Mouse (Mus musculus) spleen, adult 18-20 months (tissue): ENCODE results near the gene Zdhhc18.

ENCODE experiments used
- DNase-seq, 2 experiments: peaks; one replicate each; pipeline ENCODE4 v3.0.0; 2022; ENCODE audit warnings: mixed read lengths in 2 of 2

Gene Zdhhc18

GRCm38 (mm10) chr4:133649989-133650699 is at the start of gene Zdhhc18:
Gene Zdhhc18 (minus strand): TSS chr4:133650154.
- peak; percentile 73 to 86 for DNase-seq

DNA sequence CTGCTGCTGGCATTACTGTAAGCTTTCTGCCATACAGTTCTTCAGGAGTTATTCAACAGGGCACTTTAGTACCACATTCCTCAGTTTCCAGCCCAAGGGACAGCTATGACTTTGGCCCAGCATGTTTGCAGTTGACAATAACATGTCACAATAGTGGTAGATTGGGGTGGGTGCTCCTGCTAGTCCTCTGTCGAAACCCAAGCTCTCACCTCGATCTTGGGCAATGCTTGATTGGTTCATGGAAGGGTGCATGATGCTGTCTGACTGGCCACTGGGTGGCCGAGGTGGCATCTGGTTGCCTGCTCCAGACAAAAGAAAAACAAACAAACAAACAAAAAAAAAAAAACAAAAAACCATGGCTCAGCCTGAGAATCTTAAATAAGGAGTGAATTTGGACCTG is 45.4 kb upstream of the Zdhhc18 start:
- no peak for DNase-seq

GRCm38 (mm10) chr4:133690252-133690651 is 40.3 kb upstream of the Zdhhc18 start:
- no peak for DNase-seq

DNA sequence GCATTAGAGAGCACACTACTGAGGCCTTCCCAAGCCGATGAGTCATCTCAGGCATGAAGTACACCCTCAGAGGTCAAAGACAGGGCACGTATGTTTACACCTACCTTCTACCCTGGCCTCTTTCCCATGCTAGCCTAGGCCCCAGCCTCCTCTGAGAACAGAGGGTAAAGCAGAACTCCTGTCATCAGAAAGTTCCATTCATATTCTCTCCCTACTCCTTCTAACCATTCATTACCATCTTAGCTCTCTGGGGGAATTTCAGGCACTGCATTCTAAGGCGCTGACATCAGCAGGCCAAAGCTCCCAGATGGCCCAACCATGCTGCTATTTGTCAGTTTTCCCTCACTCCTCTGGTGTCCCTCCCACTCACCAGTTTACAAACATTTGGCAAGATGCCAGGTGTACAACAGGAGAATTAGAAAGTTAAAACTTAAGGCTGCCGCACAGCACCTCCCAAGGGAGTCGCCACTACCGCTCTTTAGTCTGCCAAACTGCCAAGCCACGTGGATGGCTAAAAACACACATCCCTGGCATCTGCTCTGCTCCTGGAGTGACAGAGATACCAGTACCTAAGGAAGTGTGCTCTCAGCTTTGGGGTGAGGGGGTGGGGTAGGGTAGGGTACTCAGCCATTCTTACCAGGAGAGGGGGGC is 38.6 kb upstream of the Zdhhc18 start:
- DNase-seq = no peak

DNA sequence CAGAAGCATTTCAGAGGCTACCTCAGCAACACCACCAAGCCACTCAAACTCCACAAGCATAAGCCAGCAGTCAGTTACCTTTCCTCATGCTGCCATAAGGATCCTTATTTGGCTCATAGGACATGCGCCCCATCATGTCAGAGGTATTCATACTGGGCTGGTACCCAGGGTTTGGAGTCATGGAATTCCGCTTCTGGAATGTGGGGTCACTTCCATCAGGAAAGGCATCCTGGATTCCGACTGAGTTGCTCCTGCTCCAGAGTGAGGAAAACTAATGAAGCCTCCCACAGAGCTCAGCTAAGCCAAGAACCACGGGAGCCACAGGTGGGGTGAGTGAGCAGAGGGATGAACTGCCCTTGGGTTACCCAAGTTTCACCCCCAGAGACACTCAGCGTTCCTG is 37.2 kb upstream of the Zdhhc18 start:
- no peak for DNase-seq

DNA sequence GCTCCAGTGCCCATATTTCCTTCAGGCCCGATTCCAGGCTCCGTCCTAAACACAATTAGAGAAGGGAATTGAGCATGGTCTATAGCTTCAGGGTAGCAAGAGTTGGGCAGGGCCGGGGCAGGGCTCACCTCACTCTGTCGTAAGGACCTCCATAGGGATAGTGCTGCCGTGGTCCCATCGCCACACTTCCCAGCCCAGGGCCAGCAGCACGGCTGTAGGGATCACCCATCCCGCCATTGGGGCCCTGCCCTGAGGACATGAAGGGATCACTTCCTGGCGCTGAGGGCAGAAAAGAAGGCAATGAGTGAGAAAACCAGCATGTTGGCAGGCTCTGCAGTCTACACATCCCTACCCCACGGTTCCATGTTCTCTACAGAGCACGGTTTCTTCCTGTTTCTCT is 36.6 kb upstream of the Zdhhc18 start:
- DNase-seq = no peak

DNA sequence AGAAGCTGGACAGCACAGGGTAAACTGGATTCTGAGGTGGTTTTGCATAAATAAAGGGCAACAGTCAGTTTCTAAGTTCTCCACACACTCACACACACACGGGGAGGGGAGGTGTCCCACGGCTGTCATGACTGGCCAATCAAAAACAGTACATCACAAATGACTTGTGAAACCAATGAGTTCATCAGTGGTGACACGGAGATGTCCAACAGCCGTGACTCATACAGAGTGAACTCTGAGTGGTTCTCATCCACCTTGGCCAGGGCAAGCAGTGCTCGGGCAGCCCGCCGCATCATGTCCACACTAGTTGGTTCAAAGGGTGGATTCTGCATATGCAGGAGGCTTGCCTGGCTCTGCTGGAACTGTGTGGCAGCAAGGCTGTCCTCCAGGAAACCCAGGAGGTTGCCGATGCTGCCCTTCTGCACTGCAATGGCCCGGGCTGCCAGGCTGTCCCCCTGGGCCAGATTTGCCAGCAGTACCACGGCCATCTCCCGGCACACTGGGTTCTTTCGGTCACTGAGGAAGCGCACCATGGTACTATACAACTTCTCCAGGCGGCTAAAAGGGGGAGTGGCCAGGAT is 30.3 kb upstream of the Zdhhc18 start:
- DNase-seq = no peak

GRCm38 (mm10) chr4:133679629-133680028 is 29.7 kb upstream of the Zdhhc18 start:
- peak in 1 of 2 experiments; percentile 37 for DNase-seq

DNA sequence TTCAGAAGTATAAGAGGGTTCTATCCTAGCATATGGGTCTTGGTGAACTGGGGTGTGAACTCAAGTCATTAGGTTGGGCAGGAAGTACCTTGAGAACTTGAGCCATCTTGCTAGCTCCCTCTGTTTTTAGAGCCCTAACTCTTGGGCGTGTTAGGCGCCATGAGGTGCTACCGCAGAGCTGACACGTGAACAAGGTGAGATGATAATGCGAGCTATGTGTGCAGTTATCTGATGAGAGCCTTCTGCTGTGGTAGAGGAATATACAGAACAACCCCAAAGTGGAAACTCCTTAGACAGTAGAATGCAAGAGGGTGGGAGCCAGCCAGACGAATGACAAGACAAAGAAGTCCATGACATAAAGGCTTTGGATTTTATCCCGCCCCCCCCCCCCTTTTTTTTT is 27.3 kb upstream of the Zdhhc18 start:
- DNase-seq = no peak

GRCm38 (mm10) chr4:133676189-133676588 is 26.2 kb upstream of the Zdhhc18 start:
- DNase-seq = no peak

DNA sequence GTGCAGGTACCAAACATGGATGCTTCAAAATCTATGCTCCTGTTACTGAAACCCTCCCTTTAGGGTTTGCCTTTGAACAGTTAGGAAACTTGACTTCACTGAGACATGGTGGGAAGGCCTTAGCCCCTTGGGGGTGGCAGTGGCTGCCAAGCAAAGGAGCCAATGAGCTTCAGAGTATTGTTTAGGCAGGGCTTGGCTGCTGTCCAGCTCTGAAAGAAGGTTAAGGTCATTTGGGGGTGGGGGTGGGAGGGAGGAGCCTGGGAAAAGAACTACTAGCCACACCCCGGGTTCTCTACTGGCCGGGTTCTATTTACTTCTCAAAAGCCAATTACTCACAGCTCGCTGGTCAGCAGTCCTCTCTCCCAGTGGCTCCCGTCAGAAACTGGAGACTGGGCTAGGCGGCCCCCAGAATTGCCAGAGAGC is 25.7 kb upstream of the Zdhhc18 start:
- DNase-seq = no peak

- no peak for DNase-seq
Observed at GRCm38 (mm10) chr4:133674331-133674695, 24.4 kb upstream of the Zdhhc18 start.

GRCm38 (mm10) chr4:133673666-133674330 is 23.8 kb upstream of the Zdhhc18 start:
- DNase-seq = no peak

- DNase-seq = no peak
Observed at GRCm38 (mm10) chr4:133672845-133673647, 23.1 kb upstream of the Zdhhc18 start.

GRCm38 (mm10) chr4:133671881-133672844 is 22.2 kb upstream of the Zdhhc18 start, which contains the start of gene Pigv:
Gene Pigv (minus strand): TSS chr4:133672647.
- DNase-seq = peak; percentile 89 to 95

GRCm38 (mm10) chr4:133671184-133671880 is 21.4 kb upstream of the Zdhhc18 start:
- DNase-seq = peak; percentile 69 to 86

- DNase-seq = no peak
Observed at GRCm38 (mm10) chr4:133669652-133670210, 19.8 kb upstream of the Zdhhc18 start.

- DNase-seq = no peak
Observed at GRCm38 (mm10) chr4:133668537-133668936, 18.6 kb upstream of the Zdhhc18 start.

GRCm38 (mm10) chr4:133666199-133666598 is 16.2 kb upstream of the Zdhhc18 start:
- DNase-seq = peak; percentile 64 to 69

DNA sequence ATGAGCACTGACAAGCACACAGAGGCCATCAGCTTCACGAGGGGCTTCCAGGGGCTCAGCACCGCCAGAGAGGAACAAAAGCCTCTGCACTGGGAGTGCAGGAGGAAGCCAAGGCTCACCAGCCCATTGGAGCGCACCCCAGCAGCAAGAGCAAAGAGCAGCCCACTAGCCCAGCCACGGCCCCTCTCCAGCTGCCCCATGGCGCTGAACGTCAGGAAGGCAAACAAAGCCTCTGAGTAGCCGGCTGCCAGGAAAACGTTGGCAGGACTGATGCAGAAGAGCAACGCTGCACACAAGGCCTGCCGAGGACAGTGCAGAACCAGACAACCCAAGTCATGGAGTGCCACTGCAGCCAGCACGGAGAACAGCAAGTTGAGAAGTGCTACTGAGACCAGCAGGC is 15.2 kb upstream of the Zdhhc18 start:
- no peak for DNase-seq
